Mouse (Mus musculus) midbrain, embryonic 12.5 days (tissue): ENCODE measurements at regions not wholly inside any gene's neighbourhood (a gene's known extent, or its start where the extent isn't known, plus 50 kb on each side); places are given as distances from the start of the nearest gene placed in this dataset.

Experiments used
- ATAC-seq: fragments of 200-750 bp; cut with Nextera tagmentation; 2 replicates; pipeline ENCODE4 v1.8.0; 2017; ENCODE audit warnings: low read depth, moderate TSS enrichment, moderate library complexity; ENCODE audit not compliant: low FRiP score
- H3K27ac ChIP-seq: fragments of 300-500 bp; sonication (generic); replicated peaks from 2 replicates; pipeline ENCODE4 v1.5.1; 2016; ENCODE audit warnings: mild to moderate bottlenecking
- H3K27me3 ChIP-seq: fragments of 300-500 bp; sonication (generic); 2 replicates; pipeline ENCODE4 v1.6.1; 2016; ENCODE audit warnings: mild to moderate bottlenecking
- H3K36me3 ChIP-seq: fragments of 300-500 bp; sonication (generic); 2 replicates; pipeline ENCODE4 v1.6.1; 2016
- H3K4me1 ChIP-seq: fragments of 300-500 bp; sonication (generic); 2 replicates; pipeline ENCODE4 v1.6.1; 2016
- H3K4me2 ChIP-seq: fragments of 300-500 bp; sonication (generic); replicated peaks from 2 replicates; pipeline ENCODE4 v1.6.1; 2016; ENCODE audit warnings: mild to moderate bottlenecking, moderate library complexity
- H3K4me3 ChIP-seq: fragments of 300-500 bp; sonication (generic); 2 replicates; pipeline ENCODE4 v1.5.1; 2016; ENCODE audit warnings: mild to moderate bottlenecking
- H3K9ac ChIP-seq: fragments of 300-500 bp; sonication (generic); replicated peaks from 2 replicates; pipeline ENCODE4 v1.6.1; 2016; ENCODE audit warnings: mild to moderate bottlenecking, moderate library complexity
- H3K9me3 ChIP-seq: fragments of 300-500 bp; sonication (generic); 2 replicates; pipeline ENCODE4 v1.6.1; 2016; ENCODE audit warnings: mild to moderate bottlenecking
- WGBS: fragments of 180-500 bp; shearing (Covaris S2); methylation state at CpG from one replicate; pipeline ENCODE4 v1.1.7; 2016; 5-methylcytosine and 5-hydroxymethylcytosine counted together

- H3K9me3 ChIP-seq, result 0 out of 2 replicates have a peak, but pooled peaks cover 3% of the 10 kb centered on the region
- H3K27me3 ChIP-seq, result peaks cover 7% of the 10 kb centered on the region; the same call in 1 of the 2 replicates
- no peaks in the 10 kb centered on the region for H3K4me1 ChIP-seq
- H3K36me3 ChIP-seq, result no peaks in the 10 kb centered on the region
- no peak for ATAC-seq
- H3K4me3 ChIP-seq, result no peak overlapping the region
- no peak overlapping the region for H3K9ac ChIP-seq
- H3K27ac ChIP-seq, result no peak overlapping the region
- H3K4me2 ChIP-seq, result no peak overlapping the region
- WGBS, result 85% methylated on average over 5 of the region's 5 CpGs
Observed at GRCm38 (mm10) chr8:91917834-91918233, 116.0 kb upstream of the Irx3 start.

DNA sequence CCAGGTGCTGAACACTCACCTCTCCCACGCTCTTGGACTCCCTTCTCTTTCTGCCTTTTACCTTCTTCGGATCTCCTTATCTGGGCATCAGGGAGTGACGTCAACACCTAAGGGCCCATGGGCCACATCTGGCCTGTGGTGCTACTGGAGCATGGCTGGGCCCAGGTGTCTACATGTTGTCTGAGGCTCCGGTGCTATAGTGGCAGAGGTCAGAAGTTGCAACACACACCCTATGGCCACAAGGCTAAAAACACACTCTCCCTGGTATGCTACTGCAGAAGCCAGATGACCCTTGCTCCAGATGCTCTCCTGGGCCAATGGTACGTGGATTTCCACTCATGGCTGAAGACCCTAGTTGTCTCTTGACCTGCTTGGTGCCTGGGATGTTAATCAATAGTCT lies 112.1 kb upstream of the Irx3 start:
- H3K4me1 ChIP-seq, result no peaks in the 10 kb centered on the region
- no peak overlapping the region for H3K9ac ChIP-seq
- H3K36me3 ChIP-seq, result no peaks in the 10 kb centered on the region
- ATAC-seq, result no peak
- no peak overlapping the region for H3K4me2 ChIP-seq
- 85% methylated on average over 5 of the region's 5 CpGs for WGBS
- no peak overlapping the region for H3K4me3 ChIP-seq
- no peaks in the 10 kb centered on the region for H3K9me3 ChIP-seq
- peaks cover 11% of the 10 kb centered on the region; the same call in 1 of the 2 replicates for H3K27me3 ChIP-seq
- no peak overlapping the region for H3K27ac ChIP-seq

DNA sequence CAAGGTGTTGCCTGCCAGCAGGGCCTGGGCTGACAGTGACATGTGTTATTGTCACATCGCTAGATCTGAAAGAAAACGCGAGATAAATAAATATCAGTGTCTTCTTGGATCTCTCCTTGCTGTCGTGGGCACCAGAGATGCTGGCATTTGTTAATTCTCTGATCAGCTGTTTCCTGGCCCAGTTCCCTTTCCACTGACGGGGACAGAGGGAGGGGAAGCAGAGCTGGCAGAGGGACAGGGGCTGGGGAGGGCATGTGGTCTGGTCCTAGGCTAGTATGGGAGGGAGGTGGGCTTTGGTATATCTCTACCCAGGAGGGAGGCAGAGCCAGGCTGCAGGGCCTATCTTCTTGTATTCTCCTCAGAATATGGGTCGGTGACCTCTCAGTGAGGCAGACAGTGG lies 111.3 kb upstream of the Irx3 start:
- Histone ChIP-seq H3K27ac (no peak overlapping the region), H3K4me3 (no peak overlapping the region), H3K9me3 (no peaks in the 10 kb centered on the region), H3K9ac (no peak overlapping the region), H3K27me3 (peaks cover 19% of the 10 kb centered on the region), H3K36me3 (no peaks in the 10 kb centered on the region), H3K4me1 (no peaks in the 10 kb centered on the region), H3K4me2 (no peak overlapping the region)
- WGBS, result 79% methylated on average over 6 of the region's 6 CpGs
- no peak for ATAC-seq

- Histone ChIP-seq H3K9ac (no peak overlapping the region), H3K27me3 (peaks cover 17% of the 10 kb centered on the region; the same call in 1 of the 2 replicates), H3K4me1 (no peaks in the 10 kb centered on the region), H3K4me2 (no peak overlapping the region), H3K9me3 (no peaks in the 10 kb centered on the region), H3K27ac (no peak overlapping the region), H3K4me3 (no peak overlapping the region), H3K36me3 (no peaks in the 10 kb centered on the region)
- no peak for ATAC-seq
- 82% methylated on average over 14 of the region's 14 CpGs for WGBS
Observed at GRCm38 (mm10) chr8:91909637-91910383, 107.9 kb upstream of the Irx3 start.

DNA sequence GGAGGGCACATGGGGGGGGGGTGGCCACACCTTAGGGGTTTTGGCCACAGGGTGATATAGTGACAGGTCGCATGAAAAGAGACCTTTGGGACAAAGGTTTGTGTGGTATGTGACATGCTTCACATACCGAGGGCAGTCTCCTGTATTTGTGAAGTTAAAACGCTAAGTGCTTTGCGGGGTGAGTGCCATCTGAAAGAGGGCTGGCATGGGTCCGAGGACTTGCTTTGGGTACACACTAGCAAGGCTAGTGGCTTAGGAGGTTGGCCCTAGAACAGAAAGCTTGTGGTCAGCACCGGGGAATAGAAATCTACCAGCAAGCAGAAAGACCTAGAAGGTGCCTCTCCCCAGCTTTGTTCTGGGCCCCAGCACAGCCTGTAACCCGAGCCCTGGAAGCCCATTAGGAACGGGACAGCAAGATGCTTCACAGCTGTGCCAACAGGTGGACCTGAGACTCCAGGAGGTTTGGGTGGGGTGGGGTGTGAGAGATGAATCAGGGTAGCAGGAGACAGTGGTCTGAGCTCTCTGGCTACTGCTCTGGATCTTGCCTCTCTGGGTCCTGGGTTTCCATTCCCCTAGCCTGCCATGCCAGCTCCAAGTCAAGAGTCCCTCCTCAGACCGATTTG lies 107.0 kb upstream of the Irx3 start:
- Histone ChIP-seq H3K27ac (no peak overlapping the region), H3K4me3 (no peak overlapping the region), H3K27me3 (peaks cover 17% of the 10 kb centered on the region; the same call in 1 of the 2 replicates), H3K4me1 (no peaks in the 10 kb centered on the region), H3K36me3 (no peaks in the 10 kb centered on the region), H3K9me3 (no peaks in the 10 kb centered on the region), H3K9ac (no peak overlapping the region), H3K4me2 (no peak overlapping the region)
- WGBS, result 74% methylated on average over 9 of the region's 9 CpGs
- ATAC-seq, result no peak

DNA sequence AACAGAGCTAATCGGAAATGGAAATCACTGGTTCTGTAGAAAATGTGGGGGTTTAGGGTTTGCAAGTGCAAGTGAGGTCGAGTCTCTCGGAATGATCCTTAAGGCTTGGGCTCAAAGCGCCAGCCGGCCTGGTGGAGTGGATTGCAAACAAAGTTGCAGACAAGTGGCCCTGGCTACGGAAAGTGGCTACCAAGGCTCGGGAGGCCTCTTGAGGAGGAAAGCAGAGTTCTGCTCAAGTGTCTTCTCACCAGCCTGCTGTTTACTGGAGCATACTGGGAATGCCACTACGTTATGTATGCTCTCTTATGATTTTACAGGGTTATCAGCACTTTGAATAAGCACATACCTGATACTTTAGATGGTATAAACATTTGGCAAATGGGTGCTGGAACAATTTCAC lies 105.3 kb upstream of the Irx3 start:
- no peak for ATAC-seq
- WGBS, result 87% methylated on average over 8 of the region's 8 CpGs

DNA sequence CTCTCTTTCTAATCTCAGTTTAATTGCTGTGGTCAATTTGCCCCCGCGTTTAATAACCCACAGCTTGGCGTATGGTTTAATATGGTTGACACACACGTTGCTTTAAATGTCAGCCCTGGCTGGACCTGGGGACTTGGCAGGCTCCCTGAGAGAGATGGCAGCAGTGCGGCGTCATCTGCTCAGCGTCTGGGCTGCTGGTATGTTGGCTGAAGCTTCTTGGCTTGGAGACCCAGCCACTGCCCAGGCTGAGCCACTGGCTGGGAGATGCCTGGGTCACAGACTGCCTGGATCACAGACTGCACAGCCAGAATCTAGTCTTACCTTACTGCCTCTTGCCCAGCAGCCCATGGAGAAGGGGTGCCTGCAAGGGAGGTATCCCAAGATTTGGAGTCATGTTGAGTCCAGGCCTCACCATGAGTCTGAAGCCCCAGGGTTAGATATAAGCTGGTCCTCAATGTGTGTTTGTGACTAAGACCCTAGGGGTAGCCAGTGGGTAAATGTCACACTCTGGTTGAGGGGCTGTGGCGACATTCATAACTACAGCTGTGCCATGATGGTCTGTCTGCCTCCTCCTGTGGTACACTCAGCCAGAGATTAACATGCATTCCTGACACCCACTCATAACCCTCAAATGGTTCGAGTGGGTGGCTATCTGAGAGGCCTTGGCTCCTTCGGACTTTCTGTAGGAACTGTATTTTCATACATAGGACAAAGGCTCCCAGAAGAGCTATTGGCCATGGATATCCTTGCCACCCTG lies 99.8 kb upstream of the Irx3 start:
- no peak overlapping the region for H3K27ac ChIP-seq
- H3K4me3 ChIP-seq, result no peak overlapping the region
- no peaks in the 10 kb centered on the region for H3K36me3 ChIP-seq
- no peak overlapping the region for H3K9ac ChIP-seq
- no peaks in the 10 kb centered on the region for H3K4me1 ChIP-seq
- no peak overlapping the region for H3K4me2 ChIP-seq
- no peaks in the 10 kb centered on the region for H3K9me3 ChIP-seq
- 88% methylated on average over 10 of the region's 10 CpGs for WGBS
- ATAC-seq, result no peak
- peaks cover 5% of the 10 kb centered on the region; the same call in 1 of the 2 replicates for H3K27me3 ChIP-seq

More for the DNA sequence above, 105.3 kb upstream of the Irx3 start:
- H3K27me3 ChIP-seq, result peaks cover 17% of the 10 kb centered on the region; the same call in 1 of the 2 replicates
- no peak overlapping the region for H3K4me2 ChIP-seq
- H3K27ac ChIP-seq, result no peak overlapping the region
- H3K9ac ChIP-seq, result no peak overlapping the region
- H3K4me1 ChIP-seq, result no peaks in the 10 kb centered on the region
- H3K9me3 ChIP-seq, result no peaks in the 10 kb centered on the region
- H3K36me3 ChIP-seq, result no peaks in the 10 kb centered on the region
- no peak overlapping the region for H3K4me3 ChIP-seq

GRCm38 (mm10) chr8:91899747-91900146 lies 97.9 kb upstream of the Irx3 start:
- Histone ChIP-seq H3K4me2 (no peak overlapping the region), H3K4me3 (no peak overlapping the region), H3K27me3 (peaks cover 5% of the 10 kb centered on the region; the same call in 1 of the 2 replicates), H3K9ac (no peak overlapping the region), H3K27ac (no peak overlapping the region), H3K36me3 (no peaks in the 10 kb centered on the region), H3K9me3 (no peaks in the 10 kb centered on the region), H3K4me1 (no peaks in the 10 kb centered on the region)
- WGBS, result 83% methylated on average over 7 of the region's 7 CpGs
- ATAC-seq, result no peak

- Histone ChIP-seq H3K27ac (no peak overlapping the region), H3K9me3 (no peaks in the 10 kb centered on the region), H3K36me3 (no peaks in the 10 kb centered on the region), H3K27me3 (peaks cover 6% of the 10 kb centered on the region; the same call in 1 of the 2 replicates), H3K9ac (no peak overlapping the region), H3K4me1 (peaks cover 3% of the 10 kb centered on the region; the same call in 1 of the 2 replicates), H3K4me3 (no peak overlapping the region), H3K4me2 (no peak overlapping the region)
- WGBS, result 79% methylated on average over 7 of the region's 7 CpGs
- ATAC-seq, result no peak
Observed at GRCm38 (mm10) chr8:91897381-91897780, 95.5 kb upstream of the Irx3 start.

DNA sequence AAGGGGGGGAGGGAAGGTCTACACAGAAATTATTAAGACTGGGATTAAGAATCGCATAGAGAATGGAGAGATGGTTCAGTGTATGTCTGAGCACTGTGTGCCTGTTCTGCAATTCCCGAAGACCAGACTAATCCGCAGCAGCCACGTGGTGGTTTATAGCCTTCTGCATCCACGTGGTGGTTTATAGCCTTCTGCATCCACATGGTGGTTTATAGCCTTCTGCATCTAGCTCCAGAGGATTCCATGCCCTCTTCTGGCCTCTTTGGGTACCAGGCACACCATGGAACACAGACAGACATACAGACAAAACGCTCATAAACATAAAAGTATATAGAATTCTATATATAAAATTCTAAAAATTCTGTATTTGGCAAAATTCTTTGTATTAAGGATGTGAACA lies 94.1 kb upstream of the Irx3 start:
- peaks cover 16% of the 10 kb centered on the region; the same call in 1 of the 2 replicates for H3K27me3 ChIP-seq
- no peaks in the 10 kb centered on the region for H3K36me3 ChIP-seq
- H3K9me3 ChIP-seq, result no peaks in the 10 kb centered on the region
- H3K27ac ChIP-seq, result no peak overlapping the region
- H3K4me1 ChIP-seq, result peaks cover 6% of the 10 kb centered on the region; the same call in 1 of the 2 replicates
- no peak for ATAC-seq
- 70% methylated on average over 6 of the region's 6 CpGs for WGBS
- H3K4me2 ChIP-seq, result no peak overlapping the region
- no peak overlapping the region for H3K9ac ChIP-seq
- H3K4me3 ChIP-seq, result no peak overlapping the region

DNA sequence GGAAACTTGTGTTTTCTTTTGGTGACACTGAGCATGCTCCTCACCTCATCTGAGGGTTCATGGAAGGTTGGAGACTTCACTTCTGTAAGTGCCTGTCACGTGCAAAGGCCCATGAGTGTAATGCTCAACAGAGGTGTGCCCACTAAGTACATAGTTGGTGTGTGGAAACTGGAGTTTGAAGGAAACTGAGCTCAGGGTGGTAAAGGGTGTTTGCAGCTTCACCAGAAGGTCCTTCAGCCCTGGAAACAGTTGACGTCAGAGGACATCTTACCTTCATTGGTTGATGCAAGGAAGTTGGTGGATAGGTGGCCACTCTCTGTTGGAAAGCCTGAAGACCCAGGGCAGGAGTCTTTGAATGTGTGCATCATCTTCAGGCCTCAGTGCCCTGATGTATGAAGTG lies 83.0 kb upstream of the Irx3 start:
- 84% methylated on average over 2 of the region's 2 CpGs for WGBS

GRCm38 (mm10) chr8:91884325-91884724 lies 82.5 kb upstream of the Irx3 start:
- 75% methylated on average over 3 of the region's 3 CpGs for WGBS
- ATAC-seq, result no peak

More for the DNA sequence above, 83.0 kb upstream of the Irx3 start:
- no peak overlapping the region for H3K4me3 ChIP-seq
- H3K27me3 ChIP-seq, result peaks cover 28% of the 10 kb centered on the region
- H3K27ac ChIP-seq, result no peak overlapping the region
- no peak for ATAC-seq
- H3K9me3 ChIP-seq, result no peaks in the 10 kb centered on the region; the same call in 1 of the 2 replicates
- H3K4me1 ChIP-seq, result peaks cover 6% of the 10 kb centered on the region; the same call in 1 of the 2 replicates
- H3K4me2 ChIP-seq, result no peak overlapping the region
- no peak overlapping the region for H3K9ac ChIP-seq
- H3K36me3 ChIP-seq, result no peaks in the 10 kb centered on the region

More at GRCm38 (mm10) chr8:91884325-91884724, 82.5 kb upstream of the Irx3 start:
- Histone ChIP-seq H3K4me1 (peaks cover 6% of the 10 kb centered on the region; the same call in 1 of the 2 replicates), H3K9me3 (no peaks in the 10 kb centered on the region; the same call in 1 of the 2 replicates), H3K9ac (no peak overlapping the region), H3K4me3 (no peak overlapping the region), H3K27me3 (peaks cover 29% of the 10 kb centered on the region), H3K27ac (no peak overlapping the region), H3K36me3 (no peaks in the 10 kb centered on the region), H3K4me2 (no peak overlapping the region)
